Mouse (Mus musculus) myocyte (in vitro differentiated cells): Measurements from ENCODE around the gene Castor1. TPM values are rescaled to one million over a fixed set of nuclear protein-coding genes. Genes with fewer than 3 reads are reported as not detected.

Experiments used
- H3K27me3 ChIP-seq: one replicate; pipeline ENCODE4 v1.6.1; 2011; ENCODE audit not compliant: control insufficient read depth, insufficient read depth, insufficient read length
- H3K36me3 ChIP-seq: one replicate; pipeline ENCODE4 v1.6.1; 2011; ENCODE audit not compliant: control insufficient read depth, insufficient read depth
- H3K4me2 ChIP-seq: one replicate; pipeline ENCODE4 v1.6.1; 2011; ENCODE audit warnings: low read depth, control low read depth
- H3K4me3 ChIP-seq: one replicate; pipeline ENCODE4 v1.5.1; 2011; ENCODE audit warnings: mild to moderate bottlenecking, control low read depth, moderate library complexity
- H3K79me2 ChIP-seq: one replicate; pipeline ENCODE4 v1.6.1; 2011; ENCODE audit not compliant: control insufficient read depth, insufficient read depth
- H3ac ChIP-seq: one replicate; pipeline ENCODE4 v1.6.1; 2011; ENCODE audit not compliant: control insufficient read depth, insufficient read length
- CEBPB ChIP-seq: IDR thresholded peaks from 2 replicates; pipeline ENCODE4 v1.6.1; 2011; ENCODE audit warnings: mild to moderate bottlenecking, moderate library complexity; ENCODE audit not compliant: poor library complexity, insufficient read depth, severe bottlenecking
- E2F4 ChIP-seq: IDR thresholded peaks from one replicate; pipeline ENCODE4 v1.6.1; 2011; ENCODE audit warnings: mild to moderate bottlenecking, control low read depth, moderate library complexity; ENCODE audit not compliant: insufficient read depth
- MAX ChIP-seq: IDR thresholded peaks from one replicate; pipeline ENCODE4 v1.6.1; 2011; ENCODE audit warnings: low read depth, mild to moderate bottlenecking, control low read depth
- MYOD1 ChIP-seq, 3 experiments: IDR thresholded peaks; one replicate each; pipeline ENCODE4 v1.6.1; 2011; ENCODE audit warnings: control low read depth in 2 of 3, low read depth in 2 of 3, mild to moderate bottlenecking in 2 of 3, moderate library complexity in 1 of 3; ENCODE audit not compliant: insufficient read length in 2 of 3, control insufficient read depth in 1 of 3
- MYOG ChIP-seq, 3 experiments: IDR thresholded peaks; one replicate each; pipeline ENCODE4 v1.6.1; 2011; ENCODE audit warnings: control low read depth in 2 of 3, low read depth in 2 of 3, mild to moderate bottlenecking in 2 of 3; ENCODE audit not compliant: insufficient read length in 2 of 3, control insufficient read depth in 1 of 3, insufficient read depth in 1 of 3
- POLR2A ChIP-seq: IDR thresholded peaks from one replicate; pipeline ENCODE4 v1.6.1; 2011; ENCODE audit warnings: low read depth, mild to moderate bottlenecking, control low read depth, moderate library complexity; ENCODE audit not compliant: insufficient read length
- POLR2AphosphoS2 ChIP-seq: IDR thresholded peaks from one replicate; pipeline ENCODE4 v1.6.1; 2011; ENCODE audit warnings: low read depth, control low read depth; ENCODE audit not compliant: insufficient read length
- REST ChIP-seq: IDR thresholded peaks from one replicate; pipeline ENCODE4 v1.6.1; 2011; ENCODE audit warnings: mild to moderate bottlenecking, control low read depth, moderate library complexity; ENCODE audit not compliant: insufficient read depth, insufficient read length
- SRF ChIP-seq: IDR thresholded peaks from one replicate; pipeline ENCODE4 v1.6.1; 2011; ENCODE audit warnings: low read depth; ENCODE audit not compliant: control insufficient read depth, insufficient read length
- TCF12 ChIP-seq: IDR thresholded peaks from one replicate; pipeline ENCODE4 v1.6.1; 2011; ENCODE audit warnings: mild to moderate bottlenecking, control low read depth; ENCODE audit not compliant: poor library complexity, insufficient read depth, severe bottlenecking
- TCF3 ChIP-seq: IDR thresholded peaks from one replicate; pipeline ENCODE4 v1.6.1; 2011; ENCODE audit warnings: low read depth, control low read depth; ENCODE audit not compliant: insufficient read length
- USF1 ChIP-seq: IDR thresholded peaks from one replicate; pipeline ENCODE4 v1.6.1; 2011; ENCODE audit warnings: low read depth, mild to moderate bottlenecking, control low read depth, moderate library complexity
- polyA plus RNA-seq: library from polyadenylated mRNA; unstranded; fragments of >200 nt; fragmentation: generic; extraction: Trizol; gene quantifications from one replicate; pipeline ENCODE4 v1.2.1, GENCODE M21; 2012; ENCODE audit warnings: missing spikeins

Castor1 gene
- polyA plus RNA-seq, 1 experiment = 3.1 TPM

DNA sequence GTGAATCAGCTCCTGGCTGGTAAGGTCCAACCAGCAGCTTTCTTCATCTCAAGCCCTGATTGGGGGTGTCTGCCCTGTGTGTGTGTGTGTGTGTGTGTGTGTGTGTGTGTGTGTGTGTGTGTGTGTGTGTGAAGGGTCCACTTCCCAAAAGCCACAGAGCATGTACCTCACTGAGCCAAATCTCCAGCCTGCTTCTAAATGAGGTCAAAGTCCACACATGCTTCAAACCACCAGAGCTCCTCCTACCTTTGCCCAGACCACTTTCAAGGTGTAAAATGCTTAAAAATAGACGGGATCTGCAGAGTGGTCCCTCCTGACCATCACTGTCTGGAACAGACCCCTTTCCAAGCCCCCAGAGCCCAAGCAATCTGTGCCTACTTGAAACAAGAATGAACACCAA lies 45.3 kb downstream of the Castor1 start:
- TF ChIP-seq POLR2AphosphoS2 (no peak), MAX (no peak), TCF3 (no peak), CEBPB (no peak), MYOG (IDR thresholded peaks at IDR 0.05; ENCODE audit: control insufficient read depth in 1 of 3, insufficient read depth in 1 of 3, insufficient read length in 2 of 3, low read depth in 2 of 3) (no peak), USF1 (no peak), MYOD1 (IDR thresholded peaks at IDR 0.05; ENCODE audit: control insufficient read depth in 1 of 3, insufficient read length in 2 of 3, low read depth in 2 of 3) (no peak), SRF (no peak), POLR2A (no peak), E2F4 (no peak), TCF12 (no peak), REST (no peak)
- no peaks in the 10 kb centered on the region for H3K36me3 ChIP-seq
- H3K4me2 ChIP-seq = no peak overlapping the region
- no peak overlapping the region for H3K4me3 ChIP-seq
- H3ac ChIP-seq = no peak overlapping the region
- peaks cover 5% of the 10 kb centered on the region for H3K79me2 ChIP-seq
- H3K27me3 ChIP-seq = no peaks in the 10 kb centered on the region

DNA sequence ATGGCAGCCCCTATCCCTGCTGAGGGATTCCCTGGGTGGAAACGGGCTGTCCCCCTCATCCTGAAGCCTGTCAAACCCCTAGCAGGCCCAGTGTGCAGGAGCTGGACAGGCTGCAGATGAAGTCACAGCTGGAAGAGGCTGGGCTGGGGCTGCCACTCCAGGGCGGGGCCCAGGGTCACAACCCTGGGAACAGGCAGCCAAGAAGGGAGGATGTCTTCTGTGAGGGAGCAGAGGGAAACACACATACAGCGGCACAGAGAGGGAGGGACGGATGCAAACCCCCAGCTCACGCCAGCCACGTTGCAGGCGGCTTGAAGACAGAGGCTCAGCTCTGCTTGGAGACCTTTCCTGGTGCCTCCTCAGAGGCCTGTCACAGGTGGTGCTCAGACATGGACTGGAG lies 46.0 kb downstream of the Castor1 start:
- Histone ChIP-seq H3ac (no peak overlapping the region), H3K4me3 (no peak overlapping the region), H3K79me2 (peaks cover 5% of the 10 kb centered on the region), H3K4me2 (peak overlapping the region; percentile 46), H3K27me3 (no peaks in the 10 kb centered on the region), H3K36me3 (no peaks in the 10 kb centered on the region)
- TF ChIP-seq POLR2AphosphoS2 (no peak), TCF12 (no peak), MYOD1 (IDR thresholded peaks at IDR 0.05; ENCODE audit: control insufficient read depth in 1 of 3, insufficient read length in 2 of 3, low read depth in 2 of 3) (peak in 1 of 3 experiments; percentile 3), REST (no peak)

GRCm38 (mm10) chr11:4266271-4267201 lies 48.5 kb downstream of the Castor1 start:
- peak overlapping the region; percentile 88 for H3K4me2 ChIP-seq
- H3ac ChIP-seq = peak overlapping the region; percentile 53
- H3K79me2 ChIP-seq = peaks cover 5% of the 10 kb centered on the region
- TF ChIP-seq REST = no peak
- TF ChIP-seq POLR2A = peak; percentile 72
- TF ChIP-seq MYOG (IDR thresholded peaks at IDR 0.05; ENCODE audit: control insufficient read depth in 1 of 3, insufficient read depth in 1 of 3, insufficient read length in 2 of 3, low read depth in 2 of 3) = no peak
- TF ChIP-seq MAX = no peak
- TF ChIP-seq CEBPB = no peak
- peak; percentile 18 for TF ChIP-seq POLR2AphosphoS2
- TF ChIP-seq SRF = no peak
- TF ChIP-seq E2F4 = no peak
- no peak for TF ChIP-seq TCF12
- TF ChIP-seq MYOD1 (IDR thresholded peaks at IDR 0.05; ENCODE audit: control insufficient read depth in 1 of 3, insufficient read length in 2 of 3, low read depth in 2 of 3) = peak in 1 of 3 experiments; percentile 17
- peak overlapping the region; percentile 46 for H3K4me3 ChIP-seq
- no peaks in the 10 kb centered on the region for H3K36me3 ChIP-seq
- no peaks in the 10 kb centered on the region for H3K27me3 ChIP-seq

- Histone ChIP-seq H3K36me3 (no peaks in the 10 kb centered on the region), H3K4me2 (peak overlapping the region; percentile 88), H3K27me3 (no peaks in the 10 kb centered on the region), H3K79me2 (peaks cover 5% of the 10 kb centered on the region), H3ac (peak overlapping the region; percentile 53), H3K4me3 (peak overlapping the region; percentile 46)
- TF ChIP-seq MAX (no peak), E2F4 (no peak), SRF (no peak), CEBPB (no peak), TCF12 (no peak)
Measured at GRCm38 (mm10) chr11:4267202-4267578, 49.2 kb downstream of the Castor1 start.

- Histone ChIP-seq H3K36me3 (no peaks in the 10 kb centered on the region), H3K27me3 (no peaks in the 10 kb centered on the region), H3K4me3 (no peak overlapping the region), H3K79me2 (peaks cover 5% of the 10 kb centered on the region), H3K4me2 (no peak overlapping the region), H3ac (no peak overlapping the region)
- TF ChIP-seq MAX = no peak
- TF ChIP-seq POLR2A = no peak
- no peak for TF ChIP-seq SRF
- no peak for TF ChIP-seq E2F4
- no peak for TF ChIP-seq MYOD1 (IDR thresholded peaks at IDR 0.05; ENCODE audit: control insufficient read depth in 1 of 3, insufficient read length in 2 of 3, low read depth in 2 of 3)
- no peak for TF ChIP-seq TCF12
- TF ChIP-seq POLR2AphosphoS2 = no peak
Measured at GRCm38 (mm10) chr11:4268500-4268899, 50.5 kb downstream of the Castor1 start.
